Mouse (Mus musculus) heart, postnatal 0 days (tissue): Measurements from ENCODE around the gene Ogfod3.
A peak's percentile ranks its signal among the peaks of the same experiment; 100 is the strongest.

Experiments
- CTCF ChIP-seq: IDR thresholded peaks from 2 replicates; pipeline ENCODE4 v1.5.1; 2016; ENCODE audit warnings: antibody characterized with exemption, control low read depth, low read depth
- EP300 ChIP-seq: IDR thresholded peaks from 2 replicates; pipeline ENCODE4 v1.6.1; 2016; ENCODE audit warnings: antibody characterized with exemption, low read depth

DNA sequence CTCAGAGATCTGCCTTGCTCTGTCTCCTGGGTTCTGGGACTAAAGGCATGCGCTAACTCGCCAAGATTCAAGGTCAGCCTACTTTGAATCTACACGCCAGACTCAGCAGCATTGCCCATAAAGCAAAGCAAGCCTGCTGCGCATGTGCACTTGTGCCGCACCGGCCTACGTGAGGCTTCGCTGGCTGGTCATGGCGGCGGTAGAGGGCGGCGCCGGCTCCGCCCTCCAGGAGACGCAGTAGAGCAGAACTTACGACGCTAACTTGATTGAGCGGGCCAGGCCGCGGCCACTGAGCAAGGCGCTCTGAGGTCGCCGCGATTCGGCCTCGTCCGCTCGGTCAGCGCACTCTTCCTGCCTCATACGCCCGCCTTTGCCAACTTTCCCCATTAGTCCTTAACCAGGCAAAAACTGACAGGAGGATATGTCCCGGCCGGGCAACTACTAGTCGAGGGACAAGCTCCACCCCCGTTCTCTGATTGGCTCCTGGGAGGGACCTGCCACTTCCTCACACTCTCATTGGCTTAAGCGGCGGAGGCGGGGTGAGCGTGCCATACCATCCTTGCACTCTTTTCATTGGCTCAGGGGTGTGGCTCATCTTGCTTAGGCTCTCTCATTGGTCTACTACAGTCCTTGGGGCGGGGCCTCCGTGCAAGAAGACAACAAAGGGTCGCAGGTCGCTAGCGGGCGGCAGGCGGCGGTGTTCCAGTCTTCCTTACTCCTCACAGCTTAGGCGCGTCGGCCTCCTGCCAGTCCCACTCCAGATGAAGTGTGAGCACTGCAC, 32.2 kb upstream of the Ogfod3 start, which contains the start of gene Narf:
- peak; percentile 69 for TF ChIP-seq CTCF
- no peak for TF ChIP-seq EP300
